Mouse (Mus musculus): Measurements from ENCODE around the gene Tcf15.

DNA sequence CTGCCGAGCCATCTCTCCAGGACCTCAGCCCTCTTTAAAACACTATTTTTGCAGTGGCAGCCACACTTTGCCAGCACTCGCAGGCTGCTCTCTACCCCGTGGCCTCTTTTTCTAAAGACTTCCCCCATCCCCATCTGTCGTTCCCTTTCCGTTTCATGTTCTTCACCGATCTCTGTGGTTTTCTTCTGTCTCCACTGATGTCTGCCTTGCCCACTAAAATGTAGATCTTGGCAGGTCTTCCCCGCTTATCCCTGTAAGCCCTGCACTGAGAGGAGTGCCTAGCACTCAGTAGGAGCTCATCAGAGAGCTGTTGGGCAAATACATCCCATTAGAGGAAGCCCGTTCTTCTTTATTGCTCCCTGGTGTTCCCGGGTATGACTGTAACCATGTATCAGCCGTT lies 30.4 kb upstream of the Tcf15 start:
- TF ChIP-seq CTCF (IDR thresholded peaks at IDR 0.05; ENCODE audit: low read depth) (no peak), EP300 (IDR thresholded peaks at IDR 0.05; ENCODE audit: low read depth) (no peak)
